Mouse (Mus musculus) CD4-positive, CD25-positive, alpha-beta regulatory T cell, adult 4 months (primary cell): ENCODE results near the gene Naga. TPM values are rescaled to one million over a fixed set of nuclear protein-coding genes. Genes with fewer than 3 reads are reported as not detected.
"Not testable (repeated sequence)": the region's sequence is repeated elsewhere in the genome, so short reads cannot be mapped to it uniquely, and the experiment has no call there.

ENCODE experiments used
- ATAC-seq: one replicate; pipeline ENCODE4 v1.8.0; 2017
- polyA plus RNA-seq, 2 experiments: library from polyadenylated mRNA; unstranded; fragments of 100-300 nt; shearing (Covaris generic); gene quantifications; one replicate each; pipeline ENCODE4 v1.2.1; 2017

Naga gene
- polyA plus RNA-seq = 10 to 100 TPM; 58.4 to 70.3 TPM

- peak; percentile 97 for ATAC-seq
Measured at GRCm38 (mm10) chr15:82338593-82339112, at the start of gene Naga, which contains the start of the genes Pheta2 and Smdt1. Gene Naga (minus strand): TSS chr15:82338925. Gene Pheta2 (plus strand): TSS chr15:82338942. Gene Smdt1 (plus strand): TSS chr15:82338959.

GRCm38 (mm10) chr15:82385729-82386128 is 47.0 kb upstream of the Naga start:
- ATAC-seq = no peak

DNA sequence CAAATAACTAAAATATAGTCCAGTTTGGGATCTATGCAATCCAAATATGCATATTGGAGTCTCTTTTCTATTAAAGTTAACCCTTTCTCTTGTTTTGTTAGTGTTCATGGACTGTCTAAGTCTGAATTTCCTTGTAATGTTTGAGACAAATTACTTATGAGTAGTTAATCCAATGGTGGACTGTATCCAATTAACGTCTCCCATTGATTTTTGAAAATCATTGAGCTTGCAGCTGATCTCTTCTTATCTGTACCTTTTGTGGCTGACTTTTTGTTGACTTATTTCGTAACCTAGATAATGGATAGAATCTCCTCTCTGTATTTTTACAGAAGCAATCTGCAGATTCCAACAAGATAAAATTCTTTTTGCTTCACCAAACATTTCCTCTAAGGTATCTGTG is 43.7 kb upstream of the Naga start:
- ATAC-seq = no peak

- ATAC-seq = peak; percentile 21
Measured at GRCm38 (mm10) chr15:82380714-82381062, 42.0 kb upstream of the Naga start.

DNA sequence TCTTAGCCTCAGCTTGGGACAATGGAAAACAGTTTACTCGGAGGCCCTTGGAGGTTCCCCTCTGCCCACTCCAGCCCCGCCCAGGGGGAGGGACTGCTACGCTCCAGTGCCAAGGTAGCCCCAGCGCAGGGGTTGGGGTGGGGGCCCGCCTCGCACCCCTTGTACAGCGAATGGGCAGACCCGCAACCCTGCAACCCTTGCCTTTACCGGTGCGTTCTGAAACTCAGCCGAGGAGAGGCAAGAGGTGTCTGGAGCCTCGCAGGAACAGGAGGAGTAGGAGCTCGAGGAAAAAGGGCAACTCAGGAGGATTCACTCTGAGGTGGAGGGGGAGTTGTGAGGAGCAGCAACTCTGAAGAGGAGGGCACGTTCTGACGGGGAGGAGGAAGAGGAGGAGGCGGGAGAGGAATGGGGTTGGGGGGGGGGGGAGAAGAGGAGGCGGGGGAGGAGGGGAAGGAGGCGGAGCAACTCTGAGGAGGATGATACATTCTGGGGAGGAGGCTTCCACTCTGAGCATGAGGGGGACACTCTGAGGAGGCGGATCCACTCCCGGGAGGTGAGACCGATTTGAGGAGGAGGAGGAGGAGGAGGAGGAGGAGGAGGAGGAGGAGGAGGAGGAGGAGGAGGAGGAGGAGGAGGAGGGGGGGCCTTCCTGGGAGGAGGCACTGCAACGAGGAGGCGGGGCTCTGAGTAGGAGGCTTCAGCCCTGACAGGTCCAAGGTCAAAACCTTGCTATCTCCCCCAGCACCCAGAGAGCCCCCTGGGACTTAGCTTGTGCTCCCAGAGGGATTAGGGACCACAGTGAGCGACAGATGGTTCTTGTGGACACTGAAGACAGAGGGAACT is 41.4 kb upstream of the Naga start, which contains the start of gene Cyp2d22:
TSS of gene Cyp2d22 (minus strand) at position 390 of the 843 bp plus-strand sequence.
- ATAC-seq = peak; percentile 77

DNA sequence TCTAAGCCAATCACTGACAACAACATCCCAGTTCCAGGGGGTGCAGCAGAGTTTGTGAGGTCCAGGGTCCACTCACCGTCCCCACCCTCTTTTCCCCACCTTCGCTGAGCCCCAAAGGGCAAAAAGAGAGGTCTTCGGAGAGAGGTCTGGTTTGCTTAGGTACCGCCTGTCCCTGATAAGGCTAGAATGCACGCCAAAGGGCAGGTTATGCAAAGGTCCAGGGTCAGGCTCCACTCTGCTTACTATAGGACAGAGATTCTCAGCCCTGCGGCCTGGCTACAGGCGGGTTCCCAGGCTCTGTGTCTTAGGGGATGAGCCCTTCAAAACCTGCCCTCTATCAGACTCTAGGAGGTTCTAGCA is 40.8 kb upstream of the Naga start:
- no peak for ATAC-seq

DNA sequence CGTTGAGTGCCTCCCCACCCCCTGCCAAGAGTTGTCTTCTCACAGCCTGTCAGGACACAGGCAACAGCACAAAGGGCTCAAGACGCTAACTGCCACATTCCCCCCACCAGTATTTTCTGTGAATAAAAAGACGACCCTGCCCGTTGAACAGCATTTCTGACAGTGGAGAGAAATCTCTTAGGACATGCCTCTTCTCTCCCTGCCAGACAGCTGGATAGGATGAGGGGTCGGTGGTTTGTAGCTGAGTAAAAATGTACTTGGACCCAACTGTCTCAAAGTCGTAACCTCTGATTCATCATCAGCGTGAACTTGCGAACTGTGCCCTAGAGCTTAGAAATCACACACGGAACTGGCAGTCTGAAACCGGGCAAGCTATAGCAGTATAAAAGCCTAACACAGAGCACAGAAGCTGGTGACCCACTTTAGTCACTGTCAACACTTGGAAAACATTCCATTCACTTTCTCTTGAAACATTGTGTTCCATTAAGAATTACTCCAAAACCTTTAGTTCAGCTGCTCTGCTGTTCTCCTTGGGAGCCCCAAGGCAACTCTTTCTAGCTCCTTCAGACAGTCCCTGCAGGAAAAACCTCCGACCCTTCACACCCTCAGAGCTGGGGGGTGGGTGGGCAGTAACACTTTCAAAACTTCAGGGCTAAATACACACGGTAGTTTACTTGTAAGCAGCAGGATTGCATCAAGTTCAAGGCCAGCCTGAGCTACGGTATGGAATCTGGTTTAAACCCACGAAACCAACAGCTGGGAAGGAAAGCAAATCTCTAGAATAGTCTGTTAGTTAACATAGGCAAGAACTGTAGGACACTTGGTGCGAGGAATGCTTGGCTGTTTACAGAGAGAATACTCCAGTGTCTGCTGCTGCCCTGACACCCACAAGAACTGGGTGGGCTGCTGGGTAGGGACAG is 39.8 kb upstream of the Naga start:
- ATAC-seq = no peak

GRCm38 (mm10) chr15:82377701-82378100 is 39.0 kb upstream of the Naga start:
- ATAC-seq = no peak

DNA sequence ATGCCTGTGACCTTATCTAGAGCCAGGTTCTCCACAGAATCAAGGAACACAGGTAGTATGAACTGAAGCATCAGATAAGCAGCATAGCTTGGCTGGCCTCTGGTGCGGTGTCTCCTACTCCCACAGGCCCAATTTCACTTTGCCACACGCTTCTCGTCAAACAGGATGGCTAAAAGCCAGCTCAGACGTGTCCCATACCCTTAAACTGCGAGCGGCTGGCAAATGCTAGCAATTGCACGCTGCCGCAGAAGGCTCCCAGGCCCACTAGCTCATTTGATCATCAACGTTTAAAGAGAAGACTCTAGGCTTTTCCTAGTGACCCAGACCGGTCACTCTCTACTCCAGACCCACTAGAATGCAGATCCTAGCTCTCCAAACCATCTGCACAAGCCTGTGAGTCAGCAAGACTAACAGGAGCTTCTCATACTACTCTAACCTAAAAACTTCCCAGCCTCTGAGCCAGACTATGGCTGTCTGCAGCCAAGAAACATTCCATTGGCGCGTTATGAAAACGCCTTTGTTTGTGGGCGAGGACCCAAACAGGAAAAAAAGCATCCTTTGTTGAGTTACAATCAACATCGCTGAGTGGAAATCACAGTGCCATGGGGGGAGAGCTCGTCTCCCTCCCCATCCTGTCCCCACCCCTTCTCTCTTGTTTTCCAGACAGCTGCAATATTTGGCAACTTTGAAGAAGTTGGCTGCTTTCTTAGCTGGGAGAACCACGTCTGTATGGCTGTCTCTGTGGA is 37.8 kb upstream of the Naga start:
- no peak for ATAC-seq

- no peak for ATAC-seq
Measured at GRCm38 (mm10) chr15:82375855-82376254, 37.1 kb upstream of the Naga start.

DNA sequence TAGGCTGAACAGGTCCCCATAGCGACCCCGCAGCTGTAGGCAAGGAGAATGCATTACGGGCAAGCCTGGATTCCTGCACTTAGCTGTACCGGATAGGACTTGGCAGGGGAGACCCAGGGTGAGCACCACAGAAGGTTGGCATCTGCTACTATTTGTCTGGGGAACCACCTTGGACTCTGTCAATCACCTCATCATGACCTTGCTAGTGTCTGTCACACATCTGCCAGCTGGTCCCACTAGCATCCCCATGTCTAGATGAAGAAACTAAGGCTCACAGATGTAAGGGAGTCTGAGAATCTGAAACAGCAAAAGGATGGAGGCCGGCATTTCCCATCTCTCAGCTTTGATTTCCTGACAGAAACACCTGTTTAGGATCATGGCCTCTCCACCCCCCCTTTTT is 35.7 kb upstream of the Naga start:
- ATAC-seq = no peak

DNA sequence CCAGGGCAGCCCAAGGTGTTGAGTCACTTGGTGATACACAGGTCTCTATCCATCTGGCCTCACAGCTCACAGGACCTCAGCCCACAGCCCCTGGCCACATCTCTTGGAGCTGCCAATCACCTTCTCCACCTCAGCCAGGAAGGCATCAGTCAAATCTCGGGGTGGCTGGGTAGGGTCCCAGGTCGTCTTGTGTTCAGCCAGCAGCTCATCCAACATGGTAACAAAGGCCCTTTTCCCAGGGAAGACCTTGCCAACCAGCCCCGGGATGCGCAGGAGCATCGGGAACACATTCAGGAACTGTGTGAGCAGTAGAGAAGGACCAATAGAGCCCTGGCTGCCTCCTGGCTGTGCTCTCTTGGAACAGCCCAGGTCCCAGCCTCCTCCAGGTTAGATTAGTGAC is 34.3 kb upstream of the Naga start:
- no peak for ATAC-seq

DNA sequence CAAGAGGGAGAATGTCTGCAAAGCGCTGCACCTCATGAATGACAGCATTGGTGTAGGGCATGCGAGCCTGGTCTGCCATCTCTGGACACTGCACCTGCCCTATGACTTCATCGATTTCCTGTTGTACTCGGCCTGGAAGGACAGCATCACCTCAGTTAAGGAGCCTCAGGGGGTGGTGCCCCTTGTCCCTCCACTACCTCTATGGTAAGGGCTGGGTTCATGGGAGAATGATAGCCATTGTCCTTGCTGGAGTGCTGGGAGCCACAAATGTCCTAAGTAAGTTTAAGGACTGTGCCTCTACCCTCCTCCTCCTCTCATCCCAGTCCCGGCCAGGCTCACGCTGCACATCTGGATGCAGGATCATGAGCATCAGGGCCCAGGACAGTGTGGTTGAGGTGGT is 33.7 kb upstream of the Naga start:
- no peak for ATAC-seq

DNA sequence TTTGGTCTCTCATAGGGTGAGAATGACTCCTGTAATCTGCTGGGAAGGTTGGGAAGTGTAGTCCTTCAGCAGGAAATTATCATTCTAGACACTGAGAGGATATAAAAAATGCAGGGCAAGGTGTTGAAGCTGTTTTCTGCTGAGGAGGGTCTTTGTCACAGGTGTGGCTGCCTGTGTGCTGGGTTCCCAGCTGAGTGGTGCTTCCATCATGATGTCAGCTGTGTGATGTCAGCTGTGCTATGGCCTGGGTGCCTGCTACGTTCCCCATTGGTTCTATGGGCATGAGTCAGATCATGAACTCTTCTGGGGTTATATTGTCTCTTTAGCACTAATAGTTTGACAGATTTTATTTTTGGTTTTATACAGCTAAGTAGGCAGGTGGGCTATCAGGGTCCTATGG is 30.1 kb upstream of the Naga start:
- no peak for ATAC-seq

GRCm38 (mm10) chr15:82368146-82368545 is 29.4 kb upstream of the Naga start:
- no peak for ATAC-seq

- ATAC-seq = not testable (repeated sequence)
Measured at GRCm38 (mm10) chr15:82364561-82364960, 25.8 kb upstream of the Naga start.

DNA sequence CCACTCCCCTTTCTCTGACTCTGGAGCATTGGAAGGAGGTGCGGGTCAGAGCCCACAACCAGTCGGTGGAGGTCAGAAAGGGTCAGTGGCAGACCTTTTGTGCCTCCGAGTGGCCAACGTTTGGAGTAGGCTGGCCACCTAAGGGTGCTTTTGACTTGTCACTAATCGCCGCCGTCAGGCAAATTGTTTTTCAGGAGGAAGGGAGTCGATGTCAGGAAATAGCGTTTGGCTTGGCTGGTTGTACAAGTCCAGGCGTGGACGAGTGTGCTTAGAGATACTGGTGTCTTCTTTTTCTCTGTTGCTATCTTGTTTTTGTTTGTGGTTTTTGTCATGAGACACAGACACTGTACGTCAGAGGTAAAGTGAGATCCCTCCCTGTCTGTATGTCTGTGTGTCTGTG is 25.1 kb upstream of the Naga start:
- not testable (repeated sequence) for ATAC-seq

- ATAC-seq = no peak
Measured at GRCm38 (mm10) chr15:82362234-82362633, 23.5 kb upstream of the Naga start.

DNA sequence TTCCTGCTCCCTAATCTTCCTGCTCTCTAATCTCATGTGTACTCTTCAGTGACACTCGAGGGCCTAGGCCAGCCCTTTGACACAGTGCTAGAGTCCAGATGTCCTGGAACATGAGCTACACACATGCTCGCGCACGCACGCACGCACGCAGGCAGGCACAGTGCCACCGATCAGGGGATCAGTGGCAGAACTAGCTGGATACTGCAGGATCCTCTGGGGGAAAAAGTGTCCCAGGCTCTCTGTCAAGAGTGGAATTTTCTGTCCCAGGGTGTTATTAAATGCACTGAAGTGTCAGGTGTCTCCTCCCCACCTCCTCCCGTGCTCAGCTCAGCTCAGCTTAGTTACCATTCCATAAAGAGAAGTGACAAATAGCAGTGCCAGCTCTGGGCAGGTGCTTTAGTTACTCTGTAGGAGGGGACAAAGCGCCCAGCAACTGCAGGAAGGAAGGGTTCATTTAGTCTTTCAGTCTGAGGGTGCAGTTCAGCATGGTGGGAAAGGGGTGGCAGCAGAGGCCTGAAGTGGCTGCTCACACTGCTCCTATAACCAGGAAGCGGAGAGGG is 22.8 kb upstream of the Naga start:
- no peak for ATAC-seq

GRCm38 (mm10) chr15:82358431-82359260 is 19.9 kb upstream of the Naga start:
- no peak for ATAC-seq
